Mouse (Mus musculus) forebrain, embryonic 14.5 days (tissue): Measurements from ENCODE around the gene Krtap11-1. TPM values are rescaled to one million over a fixed set of nuclear protein-coding genes. Genes with fewer than 3 reads are reported as not detected.

Experiments used
- ATAC-seq: fragments of 200-750 bp; cut with Nextera tagmentation; 2 replicates; pipeline ENCODE4 v1.8.0; 2017; ENCODE audit warnings: mild to moderate bottlenecking, moderate library complexity
- DNase-seq: peaks from one replicate; pipeline ENCODE4 v3.0.0-alpha.2; 2015; ENCODE audit warnings: low spot score
- H3K27ac ChIP-seq: fragments of 300-500 bp; sonication (generic); 2 replicates; pipeline ENCODE4 v1.5.1; 2014; ENCODE audit warnings: low read depth, mild to moderate bottlenecking, control low read depth, low read length, moderate library complexity
- H3K27me3 ChIP-seq: fragments of 300-500 bp; sonication (generic); replicated peaks from 2 replicates; pipeline ENCODE4 v1.6.1; 2014; ENCODE audit warnings: low read length, control low read depth, mixed read lengths; ENCODE audit not compliant: control insufficient read depth, insufficient read depth
- H3K36me3 ChIP-seq: fragments of 300-500 bp; sonication (generic); 2 replicates; pipeline ENCODE4 v1.6.1; 2014; ENCODE audit warnings: low read length, control low read depth; ENCODE audit not compliant: control insufficient read depth, insufficient read depth
- H3K4me1 ChIP-seq: fragments of 300-500 bp; sonication (generic); 2 replicates; pipeline ENCODE4 v1.6.1; 2014; ENCODE audit warnings: antibody characterized with exemption, low read length, control low read depth; ENCODE audit not compliant: control insufficient read depth, insufficient read depth
- H3K4me2 ChIP-seq: fragments of 300-500 bp; sonication (generic); 2 replicates; pipeline ENCODE4 v1.6.1; 2014; ENCODE audit warnings: mild to moderate bottlenecking, control low read depth, low read length
- H3K4me3 ChIP-seq: fragments of 300-500 bp; sonication (generic); 2 replicates; pipeline ENCODE4 v1.5.1; 2014; ENCODE audit warnings: low read depth, low read length, control low read depth
- H3K9ac ChIP-seq: fragments of 300-500 bp; sonication (generic); 2 replicates; pipeline ENCODE4 v1.6.1; 2014; ENCODE audit warnings: mild to moderate bottlenecking, low read length, control low read depth, moderate library complexity
- H3K9me3 ChIP-seq: fragments of 300-500 bp; sonication (generic); replicated peaks from 2 replicates; pipeline ENCODE4 v1.6.1; 2016; ENCODE audit warnings: low read length, control low read depth, mixed read lengths; ENCODE audit not compliant: control insufficient read depth
- WGBS: fragments of 180-500 bp; shearing (Covaris S2); extraction: QIAGEN DNeasy Blood & Tissue Kit; methylation state at CpG from one replicate; pipeline ENCODE4 v1.1.7; 2014; 5-methylcytosine and 5-hydroxymethylcytosine counted together
- polyA plus RNA-seq: library from polyadenylated mRNA; unstranded; fragments of >200 nt; fragmentation: Nextera tagmentation; extraction: Ambion mirVana; gene quantifications from 2 replicates; pipeline ENCODE4 v1.2.1, GENCODE M21; 2014

Gene Krtap11-1
- polyA plus RNA-seq, 1 experiment from 2014 or later, result not detected

- Histone ChIP-seq H3K4me2 (no peak overlapping the region), H3K9ac (no peak overlapping the region), H3K4me1 (peaks cover 4% of the 10 kb centered on the region), H3K36me3 (no peaks in the 10 kb centered on the region), H3K27ac (no peak overlapping the region), H3K4me3 (no peak overlapping the region), H3K27me3 (no peaks in the 10 kb centered on the region), H3K9me3 (no peaks in the 10 kb centered on the region)
- WGBS, result 89% methylated on average over 2 of the region's 2 CpGs
- no peak for DNase-seq
- no peak for ATAC-seq
Measured at GRCm38 (mm10) chr16:89581658-89582057, 10.7 kb upstream of the Krtap11-1 start.

GRCm38 (mm10) chr16:89570516-89570915, 467 bp downstream of the Krtap11-1 start:
- no peak for ATAC-seq
- Histone ChIP-seq H3K36me3 (no peaks in the 10 kb centered on the region), H3K4me3 (no peak overlapping the region), H3K4me2 (no peak overlapping the region), H3K27me3 (no peaks in the 10 kb centered on the region), H3K4me1 (no peaks in the 10 kb centered on the region), H3K9me3 (no peaks in the 10 kb centered on the region), H3K27ac (no peak overlapping the region), H3K9ac (no peak overlapping the region)
- 90% methylated on average over 9 of the region's 9 CpGs for WGBS
- DNase-seq, result peak; percentile 36

- Histone ChIP-seq H3K36me3 (no peaks in the 10 kb centered on the region), H3K4me2 (no peak overlapping the region), H3K4me1 (no peaks in the 10 kb centered on the region), H3K27ac (no peak overlapping the region), H3K27me3 (no peaks in the 10 kb centered on the region), H3K9me3 (no peaks in the 10 kb centered on the region), H3K9ac (no peak overlapping the region), H3K4me3 (no peak overlapping the region)
- peak; percentile 73 for DNase-seq
- peak; percentile 69; the same call in 1 of the 2 replicates for ATAC-seq
- 62% methylated on average over 6 of the region's 6 CpGs for whole genome bisulfite sequencing
Measured at GRCm38 (mm10) chr16:89569136-89569535, 1.8 kb downstream of the Krtap11-1 start.

- H3K4me2 ChIP-seq, result no peak overlapping the region
- H3K27ac ChIP-seq, result no peak overlapping the region
- no peaks in the 10 kb centered on the region for H3K27me3 ChIP-seq
- H3K4me3 ChIP-seq, result no peak overlapping the region
- ATAC-seq, result no peak
- 89% methylated on average over 7 of the region's 7 CpGs for WGBS
- no peak for DNase-seq
- H3K4me1 ChIP-seq, result no peaks in the 10 kb centered on the region
- no peaks in the 10 kb centered on the region for H3K36me3 ChIP-seq
- H3K9me3 ChIP-seq, result no peaks in the 10 kb centered on the region
- no peak overlapping the region for H3K9ac ChIP-seq
Measured at GRCm38 (mm10) chr16:89568141-89568540, 2.8 kb downstream of the Krtap11-1 start.

- Histone ChIP-seq H3K4me2 (no peak overlapping the region), H3K36me3 (no peaks in the 10 kb centered on the region), H3K9ac (no peak overlapping the region), H3K27me3 (no peaks in the 10 kb centered on the region), H3K4me1 (no peaks in the 10 kb centered on the region), H3K9me3 (no peaks in the 10 kb centered on the region), H3K4me3 (no peak overlapping the region), H3K27ac (no peak overlapping the region)
- DNase-seq, result peak; percentile 75
- peak; percentile 75; the same call in 1 of the 2 replicates for ATAC-seq
Measured at GRCm38 (mm10) chr16:89550298-89550697, 20.7 kb downstream of the Krtap11-1 start.

- 25% methylated on average over 5 of the region's 5 CpGs for WGBS
- Histone ChIP-seq H3K27me3 (no peaks in the 10 kb centered on the region), H3K9ac (no peak overlapping the region), H3K4me3 (no peak overlapping the region), H3K9me3 (no peaks in the 10 kb centered on the region), H3K27ac (no peak overlapping the region), H3K36me3 (no peaks in the 10 kb centered on the region), H3K4me1 (peaks cover 6% of the 10 kb centered on the region; the same call in 1 of the 2 replicates), H3K4me2 (no peak overlapping the region)
- ATAC-seq (peak; percentile 66), DNase-seq (peak; percentile 45)
Measured at GRCm38 (mm10) chr16:89538031-89538484, 32.9 kb downstream of the Krtap11-1 start.

- no peaks in the 10 kb centered on the region for H3K27me3 ChIP-seq
- DNase-seq (peak; percentile 37), ATAC-seq (no peak)
- H3K9ac ChIP-seq, result no peak overlapping the region
- no peak overlapping the region for H3K4me3 ChIP-seq
- no peak overlapping the region for H3K4me2 ChIP-seq
- peaks cover 6% of the 10 kb centered on the region; the same call in 1 of the 2 replicates for H3K4me1 ChIP-seq
- no peaks in the 10 kb centered on the region for H3K9me3 ChIP-seq
- H3K36me3 ChIP-seq, result no peaks in the 10 kb centered on the region
- 67% methylated on average over 6 of the region's 6 CpGs for WGBS
- H3K27ac ChIP-seq, result no peak overlapping the region
Measured at GRCm38 (mm10) chr16:89537349-89537748, 33.6 kb downstream of the Krtap11-1 start.

GRCm38 (mm10) chr16:89530547-89530946, 40.4 kb downstream of the Krtap11-1 start:
- H3K9ac ChIP-seq, result peak overlapping the region; percentile 1; the same call in 1 of the 2 replicates

GRCm38 (mm10) chr16:89529846-89530245, 41.1 kb downstream of the Krtap11-1 start:
- H3K4me2 ChIP-seq, result no peak overlapping the region
- ATAC-seq, result peak; percentile 29; the same call in 1 of the 2 replicates
- peak; percentile 28 for DNase-seq

More at GRCm38 (mm10) chr16:89530547-89530946, 40.4 kb downstream of the Krtap11-1 start:
- H3K4me2 ChIP-seq, result peak overlapping the region; percentile 32
- DNase-seq (peak; percentile 83), ATAC-seq (peak; percentile 86)
- 2% methylated on average over 7 of the region's 7 CpGs for WGBS
- no peaks in the 10 kb centered on the region for H3K9me3 ChIP-seq
- peaks cover 28% of the 10 kb centered on the region for H3K4me1 ChIP-seq
- no peaks in the 10 kb centered on the region for H3K27me3 ChIP-seq
- H3K36me3 ChIP-seq, result no peaks in the 10 kb centered on the region
- peak overlapping the region; percentile 10; the same call in 1 of the 2 replicates for H3K27ac ChIP-seq
- no peak overlapping the region for H3K4me3 ChIP-seq

More at GRCm38 (mm10) chr16:89529846-89530245, 41.1 kb downstream of the Krtap11-1 start:
- Histone ChIP-seq H3K36me3 (no peaks in the 10 kb centered on the region), H3K27ac (peak overlapping the region; percentile 10; the same call in 1 of the 2 replicates), H3K4me3 (no peak overlapping the region), H3K4me1 (peaks cover 28% of the 10 kb centered on the region), H3K9me3 (no peaks in the 10 kb centered on the region), H3K27me3 (no peaks in the 10 kb centered on the region), H3K9ac (no peak overlapping the region)
- WGBS, result 38% methylated on average over 7 of the region's 7 CpGs
